Mouse (Mus musculus): ENCODE results near the gene 1700010B08Rik.

1700010B08Rik gene

DNA sequence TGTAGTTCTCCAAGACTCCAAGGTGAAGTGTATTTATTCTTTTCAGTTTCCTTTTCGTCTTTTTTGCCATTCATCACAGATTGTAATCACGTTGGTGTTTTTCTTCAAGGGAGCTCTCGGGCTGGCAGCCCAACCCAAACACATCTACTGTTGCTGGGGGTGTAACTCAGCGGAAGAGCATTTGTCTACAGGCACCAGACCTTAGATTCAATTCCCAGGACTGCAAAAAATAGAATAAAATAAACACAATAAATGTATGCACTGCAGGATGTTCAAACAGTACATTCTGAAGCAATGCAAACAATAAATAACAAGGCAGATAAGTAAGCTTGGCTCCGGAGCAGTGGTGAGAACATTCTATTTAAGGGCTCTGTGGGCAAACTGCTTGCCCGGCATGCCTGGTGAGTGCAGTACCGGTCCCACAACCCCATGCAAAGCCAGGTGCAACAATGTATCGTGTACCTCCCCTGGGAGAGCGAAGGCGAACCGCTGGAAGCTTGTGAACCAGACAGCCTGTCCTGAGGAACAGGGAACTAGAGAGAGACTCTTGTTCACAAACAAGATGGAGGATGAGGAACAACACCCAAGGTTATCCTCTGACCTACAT lies 3.1 kb downstream of the 1700010B08Rik start:
- DNase-seq (ENCODE audit: low spot score), result no peak

GRCm38 (mm10) chr2:173724382-173724781 lies 5.2 kb downstream of the 1700010B08Rik start:
- DNase-seq (ENCODE audit: low spot score), result peak; percentile 62

- DNase-seq (ENCODE audit: low spot score), result peak; percentile 81
Observed at GRCm38 (mm10) chr2:173724940-173725807, 6.0 kb downstream of the 1700010B08Rik start.

GRCm38 (mm10) chr2:173725819-173726218 lies 6.6 kb downstream of the 1700010B08Rik start:
- no peak for DNase-seq (ENCODE audit: low spot score)

- DNase-seq (ENCODE audit: low spot score), result peak; percentile 72
Observed at GRCm38 (mm10) chr2:173730444-173730966, 11.3 kb downstream of the 1700010B08Rik start.

GRCm38 (mm10) chr2:173734426-173734825 lies 15.2 kb downstream of the 1700010B08Rik start:
- DNase-seq (ENCODE audit: low spot score), result no peak

- DNase-seq (ENCODE audit: low spot score), result peak; percentile 100
Observed at GRCm38 (mm10) chr2:173737222-173737989, 18.2 kb downstream of the 1700010B08Rik start, which contains the start of gene Vapb. Gene Vapb (plus strand): TSS chr2:173737511.

DNA sequence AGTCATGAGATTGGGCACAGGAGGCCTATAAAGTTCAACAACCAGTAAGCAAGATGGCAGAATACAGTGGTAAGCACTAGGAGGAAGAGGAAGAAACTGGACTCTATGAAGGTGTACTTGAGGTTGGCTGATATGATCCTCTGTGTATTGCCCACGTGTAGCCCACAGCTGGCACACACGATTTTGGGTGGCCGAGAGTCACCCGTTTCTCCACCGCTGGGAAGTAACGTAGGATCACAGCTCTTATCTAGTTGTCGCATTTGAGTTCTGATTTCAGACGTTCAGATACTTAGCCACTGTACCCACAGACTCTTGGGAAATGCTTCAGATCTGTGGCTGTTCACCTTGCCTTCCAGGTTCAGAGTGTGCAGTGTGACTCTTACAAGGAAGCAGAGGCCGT lies 19.0 kb downstream of the 1700010B08Rik start:
- DNase-seq (ENCODE audit: low spot score), result no peak

GRCm38 (mm10) chr2:173739107-173739506 lies 19.9 kb downstream of the 1700010B08Rik start:
- no peak for DNase-seq (ENCODE audit: low spot score)

DNA sequence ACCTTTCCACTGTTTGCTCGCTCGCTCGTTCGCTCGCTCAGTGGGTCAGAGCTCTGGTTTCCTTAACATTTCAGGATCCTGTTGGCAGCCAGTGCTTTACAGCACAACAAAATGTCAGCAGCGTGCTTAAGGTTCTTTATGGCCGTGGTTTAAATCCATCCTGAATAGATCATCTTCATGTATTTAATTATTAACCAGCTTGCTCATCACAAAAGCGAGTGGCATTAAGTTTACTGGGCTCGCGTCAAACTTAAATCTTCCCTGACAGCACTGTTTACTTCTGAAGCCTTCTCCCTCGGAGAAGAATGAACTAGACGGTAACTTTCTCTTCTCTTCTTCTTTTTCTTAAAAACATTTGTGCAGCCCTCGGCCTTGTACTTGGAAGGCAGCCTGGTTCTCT lies 22.9 kb downstream of the 1700010B08Rik start:
- DNase-seq (ENCODE audit: low spot score), result no peak

DNA sequence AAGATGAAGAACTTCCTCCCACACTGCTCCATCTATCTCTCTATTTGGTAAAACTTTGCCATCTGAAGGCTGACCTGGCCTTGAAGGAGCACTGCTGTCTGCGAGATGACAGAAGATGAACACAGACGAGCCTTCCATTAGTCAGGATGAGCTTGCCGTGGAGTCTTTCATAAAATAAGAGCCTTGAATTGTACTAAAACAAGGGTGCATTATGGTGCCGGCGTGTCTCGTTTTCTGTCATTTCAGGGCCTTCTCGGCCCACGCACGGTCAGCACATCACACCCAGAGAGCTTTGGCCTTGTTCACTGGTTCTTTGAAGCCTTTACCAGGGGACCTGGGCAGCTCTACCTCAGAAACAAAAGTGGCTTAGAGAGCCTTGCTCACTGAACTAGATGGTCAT lies 23.5 kb downstream of the 1700010B08Rik start:
- no peak for DNase-seq (ENCODE audit: low spot score)

- no peak for DNase-seq (ENCODE audit: low spot score)
Observed at GRCm38 (mm10) chr2:173744070-173744815, 25.0 kb downstream of the 1700010B08Rik start.

DNA sequence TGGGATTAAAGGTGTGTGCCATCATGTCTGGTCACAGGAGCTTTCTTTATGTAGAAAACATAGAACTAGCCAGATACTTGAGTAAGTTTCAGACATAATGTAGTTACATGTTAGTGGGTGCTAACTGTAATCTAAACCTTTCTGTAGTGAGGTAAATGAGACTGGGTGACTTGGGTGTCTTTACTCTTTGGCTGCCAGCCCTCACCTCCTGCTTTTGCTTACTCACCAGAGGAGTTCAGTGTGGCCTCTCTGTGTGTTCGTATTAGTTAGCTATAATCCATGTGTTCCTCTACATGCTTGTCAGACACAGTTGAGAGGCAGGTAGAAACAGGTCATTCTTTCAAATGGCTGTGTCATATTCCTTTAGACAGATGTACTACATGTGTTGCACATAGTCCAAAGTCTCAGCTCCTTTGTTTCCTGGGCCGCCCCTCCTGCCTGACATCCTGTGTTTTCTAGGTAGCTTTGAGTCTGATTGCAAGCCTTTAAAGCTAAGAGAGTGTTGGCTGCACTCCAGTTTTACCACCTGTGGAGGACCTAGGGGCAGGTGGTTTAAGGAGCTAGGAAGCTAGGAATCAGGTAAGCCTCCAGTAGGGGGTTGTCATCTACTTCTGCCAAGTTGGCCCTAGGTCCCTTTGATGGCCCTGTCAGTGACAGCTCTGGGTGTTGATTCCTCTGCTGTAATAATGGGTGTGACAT lies 29.9 kb downstream of the 1700010B08Rik start:
- DNase-seq (ENCODE audit: low spot score), result no peak

DNA sequence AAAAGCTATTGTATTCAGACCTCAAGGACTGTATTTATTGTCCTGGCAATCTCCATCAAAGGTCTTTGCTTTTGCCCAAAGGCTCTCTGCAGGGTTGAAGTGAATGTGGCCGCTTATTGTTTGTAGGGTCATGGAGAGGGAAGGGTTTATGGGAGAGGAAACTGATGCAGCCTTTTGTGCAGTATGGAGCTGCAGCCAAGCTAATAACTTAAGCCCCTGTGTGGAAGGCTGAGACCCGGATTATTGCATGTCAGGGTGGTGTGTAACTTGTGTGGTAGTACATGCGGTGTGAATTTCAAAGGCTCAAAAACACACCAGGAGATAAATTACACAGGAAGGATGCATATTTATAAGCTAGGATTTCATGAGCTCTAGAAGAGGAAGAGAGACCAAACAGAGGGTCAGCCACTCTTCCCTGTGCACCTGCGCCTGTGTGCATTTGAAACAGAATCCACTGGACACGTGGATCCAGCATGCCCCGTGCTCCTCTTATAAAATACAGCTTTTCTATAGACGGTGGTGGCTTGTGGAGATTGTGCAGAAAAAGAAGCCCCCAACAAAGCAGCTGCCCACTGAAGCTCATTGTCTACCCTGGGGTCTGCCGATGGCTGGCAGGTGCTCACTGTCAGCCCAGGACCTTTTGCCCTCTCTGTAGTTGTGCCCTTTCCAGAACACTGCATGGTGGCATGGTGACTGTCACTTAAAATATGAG lies 36.4 kb downstream of the 1700010B08Rik start:
- DNase-seq (ENCODE audit: low spot score), result no peak

DNA sequence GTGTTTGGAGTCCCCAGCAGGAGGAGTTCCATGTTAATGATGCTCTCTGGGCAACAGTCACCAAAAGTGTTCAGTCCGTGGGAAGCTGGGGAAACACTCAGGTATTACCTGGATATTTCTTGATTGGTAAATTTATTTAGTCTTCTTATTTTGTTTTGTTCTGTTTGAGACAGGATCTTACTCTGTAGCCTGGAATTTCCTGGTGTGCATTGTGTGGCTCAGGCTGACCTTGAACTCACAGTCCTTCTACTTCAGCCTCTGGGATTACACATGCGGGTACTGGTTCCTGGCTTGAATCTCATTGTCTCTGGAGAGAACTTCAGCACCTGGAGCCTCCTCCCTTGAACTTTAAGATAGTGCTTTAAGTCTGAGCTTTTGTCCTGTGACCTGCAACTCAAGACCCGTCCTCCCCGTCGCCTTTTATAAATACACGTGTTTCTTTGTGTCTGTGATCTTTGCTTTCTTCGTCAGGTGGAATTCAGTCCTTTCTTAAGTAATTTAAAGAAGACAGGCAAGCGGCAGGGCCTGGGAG lies 38.5 kb downstream of the 1700010B08Rik start:
- no peak for DNase-seq (ENCODE audit: low spot score)

DNA sequence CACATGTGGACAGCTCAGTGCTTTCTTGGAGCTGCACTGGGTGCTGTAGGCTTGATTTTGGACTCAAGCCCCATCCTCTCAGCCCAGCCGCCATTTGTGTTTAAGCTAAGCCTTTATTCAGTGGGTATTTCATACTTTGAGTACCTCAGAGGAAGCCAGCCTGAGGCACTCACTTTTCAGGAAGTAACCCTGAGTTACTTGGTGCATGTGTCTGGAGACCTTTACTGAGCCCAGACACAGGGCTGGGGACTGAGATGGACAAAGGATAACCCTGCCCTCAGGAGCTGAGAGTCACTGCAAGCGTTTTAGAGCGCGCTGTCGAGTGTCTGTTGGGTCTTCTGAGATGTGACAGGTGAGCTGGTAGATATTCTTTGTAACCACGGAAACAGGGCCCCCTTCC lies 41.4 kb downstream of the 1700010B08Rik start:
- no peak for DNase-seq (ENCODE audit: low spot score)

DNA sequence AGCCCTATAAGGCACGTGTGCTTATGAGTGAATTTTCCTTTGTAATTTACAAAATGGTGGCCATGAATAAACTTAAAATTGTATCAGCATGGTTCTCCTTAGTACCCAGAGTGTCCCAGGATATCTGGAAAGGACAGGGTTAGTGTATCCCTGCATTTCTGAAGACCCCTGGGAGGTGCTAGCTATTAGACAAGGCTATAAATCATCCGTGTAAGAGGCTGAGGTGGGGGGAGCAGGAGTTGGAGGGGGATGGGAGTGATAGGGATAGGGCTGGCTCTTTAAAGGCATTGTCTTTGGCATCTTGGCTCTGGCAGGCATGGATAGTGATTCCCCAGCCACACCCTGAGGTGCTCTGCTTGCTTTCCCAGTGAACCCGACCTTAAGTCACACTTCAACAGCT lies 45.4 kb downstream of the 1700010B08Rik start:
- no peak for DNase-seq (ENCODE audit: low spot score)

DNA sequence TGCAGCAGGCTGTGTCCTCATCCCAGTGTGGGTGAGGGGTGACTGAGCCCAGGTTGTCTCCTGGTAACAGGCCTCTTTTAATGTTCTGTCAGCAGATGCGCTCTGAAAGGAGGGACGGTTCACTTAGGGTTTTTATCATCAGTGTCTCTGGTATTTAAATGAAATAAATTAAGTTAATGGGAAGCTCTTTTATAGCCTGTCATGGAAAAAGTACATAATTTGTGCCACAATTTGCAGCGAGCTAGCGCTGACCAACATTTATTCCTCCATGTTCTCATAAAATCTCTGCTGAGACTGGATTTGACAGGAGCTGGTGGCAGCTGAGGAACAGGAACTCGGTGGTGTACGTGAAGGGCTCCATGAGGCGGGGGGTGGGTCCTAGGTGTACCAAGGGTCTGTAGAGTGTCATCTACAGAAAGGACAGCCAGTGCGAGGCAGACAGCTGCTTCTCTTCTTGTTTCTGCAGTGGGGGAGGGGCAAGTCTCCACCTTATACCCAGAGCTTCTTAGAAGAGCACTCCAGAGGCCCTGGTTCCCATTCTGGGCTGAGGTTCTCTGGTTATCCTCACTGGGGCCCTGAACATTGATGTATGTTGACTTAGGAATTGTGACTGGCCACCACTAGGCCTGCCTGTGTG lies 48.9 kb downstream of the 1700010B08Rik start:
- DNase-seq (ENCODE audit: low spot score), result no peak

GRCm38 (mm10) chr2:173769183-173769582 lies 50.0 kb downstream of the 1700010B08Rik start:
- no peak for DNase-seq (ENCODE audit: low spot score)

DNA sequence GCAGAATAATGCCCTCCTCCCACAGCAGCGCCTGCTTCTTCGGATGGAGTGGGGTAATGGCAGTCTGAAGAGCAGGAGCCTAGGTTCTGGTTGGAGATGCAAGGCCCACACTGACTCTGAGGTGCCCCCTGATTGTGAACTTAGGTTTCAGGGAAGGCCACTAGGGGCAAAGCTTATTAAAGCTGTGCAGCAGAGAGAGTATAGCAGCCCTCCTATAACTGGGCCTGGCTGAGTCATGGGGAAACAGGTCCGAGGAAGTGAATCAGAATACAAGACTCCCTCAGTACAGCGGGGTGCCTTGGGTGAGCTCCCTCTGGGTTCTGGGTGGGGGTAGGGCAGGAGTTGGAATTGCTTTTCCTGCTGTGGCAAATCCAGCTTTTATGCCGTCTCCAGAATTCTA lies 51.4 kb downstream of the 1700010B08Rik start:
- no peak for DNase-seq (ENCODE audit: low spot score)
